Mouse (Mus musculus): ENCODE data around the gene Hist1h1d.

- no peak for TF ChIP-seq CTCF (IDR thresholded peaks at IDR 0.05; ENCODE audit: borderline replicate concordance, control insufficient read depth, extremely low read depth, insufficient read depth, low read length, poor library complexity)
- no peak for TF ChIP-seq POLR2A (IDR thresholded peaks at IDR 0.05; ENCODE audit: control insufficient read depth, extremely low read depth, insufficient read depth, low read length, poor library complexity)
These were observed 37.0 kb upstream of the Hist1h1d start for GRCm38 (mm10) chr13:23515826-23516620.

Measured in thymus, adult 2 months (tissue).